Mouse (Mus musculus) lung, postnatal 36 days (tissue): ENCODE measurements at regions not wholly inside any gene's neighbourhood (a gene's known extent, or its start where the extent isn't known, plus 50 kb on each side); places are given as distances from the start of the nearest gene placed in this dataset.

Experiments used
- DNase-seq: peaks from one replicate; pipeline ENCODE4 v3.0.0; 2022; ENCODE audit warnings: mixed read lengths

- DNase-seq = no peak
Observed at GRCm38 (mm10) chr3:140566996-140567517, 645.1 kb downstream of the Pdha2 start.

GRCm38 (mm10) chr3:140554736-140555135 is 657.4 kb downstream of the Pdha2 start:
- no peak for DNase-seq

DNA sequence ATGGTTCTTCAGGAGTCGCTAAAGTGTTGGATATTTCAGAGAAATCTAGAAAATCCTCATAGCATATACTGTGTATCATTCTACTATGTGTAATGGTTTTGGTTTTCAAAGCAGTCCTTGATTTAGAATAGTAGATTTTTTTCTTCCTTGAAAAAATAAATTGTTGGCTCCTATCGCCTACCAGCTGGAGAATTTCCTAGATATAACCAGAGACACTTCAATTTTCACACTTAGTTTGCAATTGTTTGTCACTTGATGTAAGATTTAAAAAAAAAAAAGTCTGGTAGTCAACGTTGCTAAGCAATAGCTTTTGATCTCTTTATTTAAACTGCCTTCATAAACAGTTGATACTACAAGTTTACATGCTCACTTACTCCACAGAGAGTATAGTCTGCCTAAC is 663.7 kb downstream of the Pdha2 start:
- no peak for DNase-seq

DNA sequence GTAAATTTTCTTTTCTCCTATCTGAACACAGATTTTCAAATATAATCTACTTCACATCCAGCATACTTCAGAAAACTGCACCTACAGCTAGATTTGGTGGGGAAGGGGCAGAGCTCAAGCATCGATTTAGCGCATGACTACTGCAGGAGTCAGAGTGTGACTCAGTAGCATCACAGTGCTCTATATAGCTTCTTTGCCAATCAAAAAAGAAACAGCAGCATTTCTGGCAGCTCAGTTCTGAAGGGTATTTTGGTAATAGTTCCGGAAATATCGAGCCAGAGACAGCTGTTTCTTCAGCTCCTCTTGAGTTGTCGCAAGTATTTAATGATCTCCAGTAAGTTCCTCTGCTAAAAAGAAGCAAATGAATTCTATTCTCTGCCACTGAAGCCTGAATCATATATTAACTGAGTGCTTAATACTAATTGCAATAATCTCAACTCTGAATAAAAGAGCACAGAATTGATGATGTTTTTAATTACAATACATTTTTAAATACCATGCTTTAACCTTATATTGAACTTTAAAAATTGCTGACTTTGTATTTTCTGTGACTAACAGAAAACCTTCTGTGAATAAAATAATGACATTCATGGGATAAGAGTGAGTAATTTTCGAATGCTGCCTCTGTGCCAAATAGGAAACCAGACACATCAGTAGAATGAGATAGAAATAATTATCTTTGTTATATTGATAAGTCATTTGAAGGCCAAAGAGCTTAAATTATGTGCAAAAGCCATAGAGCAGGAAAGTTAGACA is 680.2 kb downstream of the Pdha2 start:
- DNase-seq = no peak

- DNase-seq = no peak
Observed at GRCm38 (mm10) chr3:140521653-140522278, 690.4 kb downstream of the Pdha2 start.

DNA sequence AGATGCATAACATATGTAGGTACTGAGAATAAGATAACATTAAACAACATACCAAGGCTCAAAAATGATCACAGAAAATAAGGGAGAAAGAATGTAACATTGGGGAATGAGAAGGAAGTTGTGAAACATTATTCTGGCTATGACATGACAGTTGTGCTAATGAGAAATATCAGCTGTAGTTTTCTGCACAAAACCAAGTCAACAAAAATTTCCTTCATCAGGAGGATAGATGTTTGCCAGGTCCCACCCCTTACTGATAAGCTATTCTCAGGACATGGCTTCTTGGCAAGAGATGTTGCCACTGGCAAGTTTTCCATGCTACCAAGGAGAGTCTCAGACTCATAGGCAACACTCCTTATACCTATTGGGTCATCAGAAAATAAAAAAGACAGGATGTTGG is 701.3 kb downstream of the Pdha2 start:
- DNase-seq = peak; percentile 27

- DNase-seq = no peak
Observed at GRCm38 (mm10) chr3:140510094-140510493, 702.1 kb downstream of the Pdha2 start.

GRCm38 (mm10) chr3:140494134-140494533 is 718.0 kb downstream of the Pdha2 start:
- DNase-seq = no peak

- no peak for DNase-seq
Observed at GRCm38 (mm10) chr3:140477670-140478208, 734.4 kb downstream of the Pdha2 start.

DNA sequence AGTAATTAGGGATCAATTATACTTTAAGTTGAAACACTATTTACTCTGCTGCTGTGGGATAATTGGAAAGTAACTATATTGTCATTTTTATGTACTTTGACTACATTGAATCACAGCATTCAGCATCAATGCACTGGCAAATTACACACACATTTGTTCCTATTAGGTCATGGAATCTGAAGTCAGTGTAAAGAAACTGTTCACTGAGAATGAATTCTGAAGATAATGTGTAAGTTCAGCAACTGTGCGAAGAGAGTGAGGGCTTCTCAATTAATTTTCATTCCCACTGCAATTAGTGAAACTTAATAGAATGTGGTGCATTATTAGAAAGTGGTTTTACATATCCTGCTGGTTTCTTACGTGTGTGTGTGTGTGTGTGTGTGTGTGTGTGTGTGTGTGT is 735.6 kb downstream of the Pdha2 start:
- DNase-seq = no peak

DNA sequence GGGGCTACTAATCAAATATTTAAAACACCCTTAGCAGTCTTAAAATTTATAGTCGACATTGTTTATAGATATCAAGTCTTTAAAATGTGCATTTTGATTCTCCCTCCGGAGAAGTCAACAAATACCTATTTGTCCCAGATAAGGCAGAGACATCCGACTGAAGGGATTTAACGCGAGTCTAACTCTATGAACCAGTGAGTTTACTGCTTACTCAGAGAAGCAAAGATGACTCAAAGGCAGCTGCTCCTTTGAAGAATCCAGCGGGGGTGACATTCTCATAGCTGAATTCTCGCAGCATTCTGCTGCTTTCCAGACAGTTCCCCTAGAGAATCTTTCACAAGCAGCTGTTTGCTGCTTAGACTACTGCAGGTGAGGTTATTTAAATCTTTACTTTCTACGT is 759.6 kb downstream of the Pdha2 start:
- DNase-seq = no peak

DNA sequence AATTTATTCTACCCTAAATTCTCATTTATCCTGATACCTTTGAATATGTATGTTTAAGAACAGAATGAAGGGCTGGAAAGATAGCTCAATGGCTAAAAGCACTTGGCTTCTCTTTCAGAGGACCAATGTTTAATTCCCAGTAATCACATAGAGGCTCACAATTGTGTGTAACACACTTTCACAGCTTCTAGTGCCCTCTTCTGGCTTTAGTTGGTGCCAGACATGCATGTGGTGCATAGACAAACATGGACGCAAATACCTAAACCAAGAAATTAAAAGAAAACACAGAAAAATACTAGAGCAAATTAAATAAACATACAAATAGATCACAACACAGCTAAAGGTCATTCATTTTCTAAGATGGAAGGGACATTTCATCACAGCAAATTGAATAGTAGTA is 761.0 kb downstream of the Pdha2 start:
- no peak for DNase-seq

DNA sequence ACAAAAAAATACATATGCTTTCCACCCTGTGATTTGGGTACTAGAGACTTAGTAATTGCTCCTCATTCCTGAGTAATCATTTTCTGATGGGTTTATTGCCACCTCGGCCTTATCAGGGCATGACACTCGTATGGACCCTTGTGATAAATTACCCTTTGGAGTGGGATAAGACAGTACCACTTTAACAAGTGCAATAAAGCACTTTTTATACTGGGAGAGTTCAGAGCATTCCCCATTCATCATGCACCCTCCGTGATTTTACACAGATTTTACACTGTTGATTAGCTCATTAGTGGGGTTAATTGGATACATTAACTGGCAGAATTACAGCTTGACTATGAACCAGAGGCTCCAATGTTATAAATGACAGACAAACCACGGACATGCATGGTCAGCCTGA is 802.9 kb downstream of the Pdha2 start:
- DNase-seq = no peak
